Mouse (Mus musculus): ENCODE results near the gene Brpf3.

DNA sequence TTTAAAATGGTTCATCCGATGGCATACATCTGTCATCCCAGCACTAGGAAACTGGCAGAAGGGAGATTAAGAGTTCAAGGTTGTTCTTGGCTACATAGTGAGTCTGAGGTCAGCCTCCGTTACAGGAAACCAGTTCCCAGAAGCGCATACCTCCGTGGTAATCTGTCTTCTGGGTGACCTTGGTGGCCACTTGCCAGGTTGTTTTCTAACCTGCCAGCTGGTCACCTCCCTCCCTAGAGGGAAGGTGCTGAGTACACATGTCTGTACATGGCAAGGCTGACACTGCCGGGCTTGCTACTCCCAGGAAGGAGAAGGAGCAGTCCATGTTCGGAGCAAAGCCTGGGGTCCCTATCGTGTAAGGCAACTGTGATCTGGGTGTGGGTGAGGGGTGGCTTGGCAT, 73.9 kb downstream of the Brpf3 start:
- TF ChIP-seq CTCF (IDR thresholded peaks at IDR 0.05; ENCODE audit: low read depth, low read length) (no peak), POLR2A (IDR thresholded peaks at IDR 0.05; ENCODE audit: extremely low read depth, insufficient read depth, low read length) (no peak)

Measured in liver, adult 2 months (tissue).